Mouse (Mus musculus): ENCODE measurements around the gene Topaz1.

DNA sequence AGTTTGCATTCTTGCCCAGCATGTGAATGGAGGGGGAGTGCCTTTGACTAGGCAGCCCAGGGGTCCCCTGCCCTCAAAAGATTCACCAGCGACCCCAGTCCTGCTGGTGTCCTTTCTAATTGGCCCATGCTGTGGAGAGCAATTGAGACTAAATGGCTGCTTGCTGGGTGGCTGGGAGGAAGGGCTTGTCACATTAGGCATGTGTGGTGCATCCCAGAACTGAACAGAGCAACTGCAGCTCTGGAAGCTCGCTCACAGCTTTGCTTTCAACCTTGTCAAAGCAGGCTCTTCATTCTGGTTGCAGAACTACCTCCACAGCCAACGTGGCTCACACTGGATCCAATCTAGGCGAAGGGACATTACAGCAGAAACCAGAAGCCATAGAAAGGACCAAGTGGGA is 24.9 kb upstream of the Topaz1 start:
- TF ChIP-seq POLR2A (IDR thresholded peaks at IDR 0.05; ENCODE audit: insufficient read depth, low read length) (no peak), CTCF (IDR thresholded peaks at IDR 0.05; ENCODE audit: low read depth, low read length) (no peak)
